Mouse (Mus musculus): Measurements from ENCODE around the gene Fbn1. TPM values are rescaled to one million over a fixed set of nuclear protein-coding genes. Genes with fewer than 3 reads are reported as not detected.

Fbn1 gene
- total RNA-seq, 2 experiments from 2014 or later = 8.7 to 10.4 TPM

DNA sequence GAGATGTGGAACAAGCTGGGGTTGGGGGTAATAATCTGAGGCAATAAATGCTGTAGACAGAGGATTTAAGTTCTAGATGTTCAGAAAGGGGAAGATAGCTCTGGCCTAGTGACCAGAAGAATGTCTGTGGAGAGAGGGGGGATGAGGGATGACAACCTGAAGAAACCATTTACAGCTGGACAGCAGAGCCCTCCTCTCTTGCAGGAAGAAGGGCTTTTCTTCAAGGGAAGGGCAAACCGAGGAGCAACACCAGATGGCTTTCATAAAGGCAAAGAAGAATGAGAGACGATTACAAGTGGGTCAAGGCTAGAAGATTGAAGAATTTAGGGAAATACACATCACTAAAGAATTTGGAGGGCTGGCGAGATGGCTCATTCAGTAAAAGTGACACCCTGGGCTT is 6.6 kb upstream of the Fbn1 start:
- Histone ChIP-seq H3K27ac (no peak overlapping the region), H3K4me3 (no peak overlapping the region)
- DNase-seq (ENCODE audit: low spot score in 2 of 2) = no peak
- no peak for TF ChIP-seq CTCF (conservative IDR thresholded peaks at IDR 0.05)

DNA sequence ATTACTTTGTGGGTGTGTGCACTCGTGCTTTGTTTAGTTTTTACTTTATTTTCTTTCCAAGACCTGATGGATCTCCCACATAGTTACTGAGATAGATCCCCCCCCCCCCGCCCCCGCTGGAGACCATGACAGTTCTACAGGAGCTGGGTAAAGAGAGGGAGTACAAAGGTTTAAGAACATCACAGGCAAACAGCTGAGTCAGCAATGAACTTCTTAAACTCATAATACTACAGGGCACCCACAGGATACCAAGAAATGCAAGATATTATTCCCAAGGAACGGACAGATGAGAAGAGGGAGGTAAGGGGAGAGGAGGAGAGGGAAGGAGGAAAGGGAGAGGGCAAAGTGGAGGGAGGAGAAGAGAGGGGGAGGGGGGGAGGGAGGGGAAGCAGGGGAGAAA is 4.8 kb upstream of the Fbn1 start:
- H3K4me3 ChIP-seq = no peak overlapping the region
- DNase-seq (ENCODE audit: low spot score in 2 of 2) = no peak
- no peak for TF ChIP-seq CTCF (conservative IDR thresholded peaks at IDR 0.05)

DNA sequence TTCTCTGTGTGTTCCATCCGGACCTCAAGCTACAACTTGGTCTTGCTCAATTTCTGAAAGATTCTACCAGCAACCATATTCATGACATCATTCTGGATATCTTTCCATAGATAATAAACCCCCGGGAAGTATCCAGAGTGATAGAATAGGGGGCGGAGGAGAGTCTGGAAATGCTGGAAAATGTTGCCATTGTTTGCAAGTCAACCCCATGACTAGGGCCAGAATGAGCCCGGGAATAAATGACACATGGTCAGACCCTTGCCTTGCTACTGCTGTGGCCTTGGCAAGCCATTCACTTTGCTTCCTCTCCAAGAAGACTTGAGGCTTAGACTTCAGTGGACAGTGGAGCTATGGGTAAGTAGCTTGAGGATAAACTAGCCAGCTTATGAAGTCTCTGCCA is 4.1 kb upstream of the Fbn1 start:
- H3K4me3 ChIP-seq = no peak overlapping the region
- no peak for DNase-seq (ENCODE audit: low spot score in 2 of 2)
- no peak overlapping the region for H3K27ac ChIP-seq
- no peak for TF ChIP-seq CTCF (conservative IDR thresholded peaks at IDR 0.05)

More for the DNA sequence above, 4.8 kb upstream of the Fbn1 start:
- no peak overlapping the region for H3K27ac ChIP-seq

DNA sequence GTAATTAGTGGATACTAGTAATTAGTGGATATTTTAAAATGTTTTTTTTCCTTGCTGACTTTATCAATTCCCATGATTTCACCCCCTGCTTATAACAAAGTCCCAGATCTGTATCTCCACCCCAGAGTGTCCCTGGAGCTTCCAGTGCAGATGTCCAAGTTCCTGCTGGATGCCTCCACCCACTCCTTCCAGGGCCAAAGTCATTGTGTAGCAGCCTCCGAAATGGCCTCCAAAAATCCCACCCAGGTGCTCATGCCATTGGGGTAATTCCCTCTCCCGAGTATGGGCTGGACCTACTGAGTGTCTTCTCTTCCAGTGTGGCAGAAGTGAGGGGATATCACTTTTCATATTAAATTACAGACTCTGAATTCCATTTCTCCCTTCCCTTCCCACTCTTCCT is 3.0 kb upstream of the Fbn1 start:
- no peak overlapping the region for H3K4me3 ChIP-seq

DNA sequence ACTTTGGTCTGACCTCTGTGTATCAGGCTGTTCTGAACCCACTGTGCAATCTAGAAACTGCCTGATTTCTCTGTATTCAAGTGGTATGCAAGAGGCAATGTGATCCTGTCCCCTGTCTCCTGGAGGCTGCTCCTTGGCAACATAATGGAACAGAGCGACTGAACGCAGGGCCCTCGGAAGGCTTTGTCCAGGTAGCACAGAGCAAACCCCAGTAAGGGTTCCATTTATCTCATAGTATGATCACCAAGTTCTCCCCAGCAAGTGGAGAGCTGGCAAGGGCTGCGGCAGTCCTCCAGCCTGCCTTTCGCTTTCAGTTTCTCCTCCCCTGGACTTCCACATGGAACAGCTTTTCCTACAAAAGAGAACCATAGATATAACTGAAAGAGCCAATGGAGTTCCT is 588 bp upstream of the Fbn1 start:
- no peak for TF ChIP-seq CTCF (conservative IDR thresholded peaks at IDR 0.05)
- no peak overlapping the region for H3K27ac ChIP-seq
- DNase-seq (ENCODE audit: low spot score in 2 of 2) = no peak

More for the DNA sequence above, 3.0 kb upstream of the Fbn1 start:
- H3K27ac ChIP-seq = no peak overlapping the region
- DNase-seq (ENCODE audit: low spot score in 2 of 2) = no peak
- no peak for TF ChIP-seq CTCF (conservative IDR thresholded peaks at IDR 0.05)

DNA sequence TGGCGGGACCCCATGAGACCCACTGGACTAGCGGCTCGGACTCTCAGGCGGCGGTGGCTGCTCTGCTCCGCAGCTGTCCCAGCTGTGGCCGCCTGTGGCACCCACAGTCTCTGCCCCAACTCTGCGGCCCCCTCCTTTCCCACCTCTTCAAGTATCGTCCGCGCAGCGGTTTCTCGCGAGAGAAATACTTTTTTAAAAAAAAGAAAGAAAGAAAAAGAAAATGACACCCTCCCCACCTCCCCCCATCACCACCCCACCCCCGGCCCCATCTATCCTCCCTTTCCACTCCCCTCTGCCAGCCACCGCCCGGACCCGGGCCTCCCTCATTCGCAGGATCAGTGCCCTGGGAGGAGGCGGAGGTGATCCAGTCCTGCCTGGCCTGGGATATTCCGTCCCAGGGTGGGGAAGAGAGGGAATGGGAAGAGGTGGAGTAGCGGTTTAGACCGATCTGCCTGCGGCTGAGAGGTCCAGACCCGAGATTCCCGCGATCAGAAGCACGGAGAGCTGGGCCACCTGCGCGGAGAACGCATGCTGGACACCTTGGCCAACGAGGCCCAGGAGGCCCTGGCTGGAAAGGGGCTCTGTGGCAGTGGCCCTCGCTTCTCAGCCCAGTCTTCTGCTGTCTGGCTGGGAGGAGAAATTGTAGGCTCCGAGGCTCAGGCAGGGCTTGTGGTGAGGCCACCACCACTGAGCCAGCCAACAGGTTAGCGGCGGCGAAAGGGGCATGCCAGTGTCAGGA is 1.3 kb downstream of the Fbn1 start:
- DNase-seq (ENCODE audit: low spot score in 2 of 2) = no peak
- TF ChIP-seq CTCF (conservative IDR thresholded peaks at IDR 0.05) = no peak
- Histone ChIP-seq H3K4me3 (peak overlapping the region; percentile 62), H3K27ac (peak overlapping the region; percentile 86)

More for the DNA sequence above, 588 bp upstream of the Fbn1 start:
- H3K4me3 ChIP-seq = no peak overlapping the region

DNA sequence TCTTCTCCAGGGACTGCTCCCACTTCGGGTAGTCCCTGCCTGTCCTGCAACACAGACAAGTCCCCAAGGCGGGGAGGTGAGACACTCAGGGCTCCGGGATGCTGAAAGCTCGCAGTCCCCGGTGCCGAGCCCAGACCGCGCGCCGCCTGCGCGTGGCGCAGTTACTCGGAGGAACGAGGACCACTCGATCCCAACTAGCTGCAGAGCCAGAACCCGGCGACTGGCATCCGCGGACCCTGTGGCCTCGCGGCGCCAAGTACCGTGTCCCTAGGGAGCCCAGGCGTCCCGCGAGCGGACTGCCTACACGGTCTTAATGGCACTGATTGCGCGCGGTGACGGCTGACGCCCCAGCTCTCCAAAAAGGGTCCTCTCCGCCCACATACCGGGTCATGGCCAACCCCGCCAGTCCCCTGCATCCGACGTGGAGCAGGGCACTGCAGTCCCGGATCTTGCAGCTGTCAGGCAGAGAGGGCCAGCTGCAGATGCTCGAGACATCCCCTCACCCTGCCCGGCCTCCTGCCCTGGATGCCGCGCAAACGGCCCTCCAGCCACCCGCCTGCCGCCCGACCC is 2.0 kb downstream of the Fbn1 start:
- DNase-seq (ENCODE audit: low spot score in 2 of 2) = peak in 1 of 2 experiments; percentile 53
- TF ChIP-seq CTCF (conservative IDR thresholded peaks at IDR 0.05) = peak; percentile 35; the same call in 1 of the 2 replicates
- Histone ChIP-seq H3K4me3 (peak overlapping the region; percentile 62), H3K27ac (peak overlapping the region; percentile 86)

DNA sequence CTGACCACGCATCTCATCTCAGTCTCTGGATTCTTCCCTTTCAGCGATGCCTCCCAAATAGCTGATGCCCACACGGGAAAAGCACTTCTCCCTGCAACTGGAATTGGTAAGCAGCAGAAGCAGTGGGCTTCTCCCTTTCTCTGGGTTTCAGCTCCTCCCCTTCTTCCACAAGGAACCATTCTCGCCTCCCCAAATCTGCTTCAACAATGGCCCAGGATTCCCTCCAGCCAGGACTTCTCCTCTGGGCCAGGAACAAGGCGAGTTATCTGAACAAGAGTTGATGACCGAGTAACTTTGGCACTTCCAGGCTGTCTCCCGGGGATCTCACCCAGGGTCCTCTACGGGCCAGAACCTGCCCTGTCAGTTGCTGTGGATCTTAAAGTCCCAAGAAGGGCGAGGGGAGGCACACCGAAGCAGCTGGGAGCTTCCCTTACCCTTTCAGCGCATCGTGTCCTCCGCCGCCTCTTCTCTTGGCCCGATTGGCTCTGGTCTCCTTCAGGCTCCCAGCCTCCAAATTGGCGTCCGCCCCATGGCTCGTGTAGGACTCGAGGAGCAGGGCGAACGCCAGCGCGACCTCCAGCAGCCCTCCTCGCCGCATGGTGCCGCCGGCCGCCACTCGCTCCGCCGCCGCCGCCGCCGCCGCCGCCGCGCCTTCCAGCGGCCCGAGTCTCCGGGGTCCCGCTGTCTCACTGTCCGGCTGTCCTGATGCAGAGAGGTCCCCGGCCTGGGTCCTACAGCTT is 2.6 kb downstream of the Fbn1 start, which contains the start of gene Gm9913:
TSS of gene Gm9913 (plus strand) at position 84 of the 740 bp plus-strand sequence.
- peak in 1 of 2 experiments; percentile 14 for DNase-seq (ENCODE audit: low spot score in 2 of 2)
- no peak for TF ChIP-seq CTCF (conservative IDR thresholded peaks at IDR 0.05)
- peak within 1 kb of the TSS; percentile 62 for H3K4me3 ChIP-seq
- peak within 1 kb of the TSS; percentile 86 for H3K27ac ChIP-seq

DNA sequence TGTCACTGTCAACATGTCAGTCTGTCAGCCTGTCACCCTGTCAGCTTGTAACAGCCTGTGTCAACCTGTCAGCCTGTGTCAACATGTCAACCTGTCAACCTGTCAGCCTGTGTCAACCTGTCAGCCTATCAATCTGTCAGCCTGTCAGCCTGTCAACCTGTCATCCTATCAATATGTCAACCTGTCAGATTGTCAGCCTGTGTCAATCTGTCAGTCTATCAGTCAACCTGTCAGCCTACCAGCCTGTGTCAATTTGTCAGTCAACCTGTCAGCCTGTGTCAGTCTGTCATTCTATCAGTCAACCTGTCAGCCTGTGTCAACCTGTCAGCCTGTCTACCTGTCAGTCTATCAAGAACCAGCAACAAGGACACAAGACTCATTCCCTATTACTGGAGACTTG is 6.3 kb downstream of the Fbn1 start:
- no peak for TF ChIP-seq CTCF (conservative IDR thresholded peaks at IDR 0.05)
- no peak overlapping the region for H3K4me3 ChIP-seq
- DNase-seq (ENCODE audit: low spot score in 2 of 2) = no peak
- H3K27ac ChIP-seq = no peak overlapping the region

DNA sequence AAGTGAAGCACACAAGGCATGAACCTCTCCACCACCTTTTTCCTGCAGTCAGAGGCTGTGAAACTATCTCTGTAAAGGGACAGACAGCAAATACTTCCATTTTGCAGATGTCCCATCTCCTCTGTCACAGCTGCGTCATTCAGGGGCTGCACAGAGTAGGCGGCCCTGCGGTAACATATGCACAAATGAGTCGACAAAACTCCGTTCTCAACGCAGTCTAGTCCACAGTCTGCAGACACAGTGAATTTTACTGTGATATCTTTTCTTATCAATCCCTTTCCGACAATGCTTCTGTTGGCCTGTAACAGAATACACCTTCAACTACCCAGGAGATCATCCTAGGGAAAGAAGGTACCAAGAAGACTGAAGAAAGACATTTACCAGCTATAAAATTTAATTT is 9.6 kb downstream of the Fbn1 start:
- no peak overlapping the region for H3K4me3 ChIP-seq
- no peak for DNase-seq (ENCODE audit: low spot score in 2 of 2)
- TF ChIP-seq CTCF (conservative IDR thresholded peaks at IDR 0.05) = no peak
- no peak overlapping the region for H3K27ac ChIP-seq

DNA sequence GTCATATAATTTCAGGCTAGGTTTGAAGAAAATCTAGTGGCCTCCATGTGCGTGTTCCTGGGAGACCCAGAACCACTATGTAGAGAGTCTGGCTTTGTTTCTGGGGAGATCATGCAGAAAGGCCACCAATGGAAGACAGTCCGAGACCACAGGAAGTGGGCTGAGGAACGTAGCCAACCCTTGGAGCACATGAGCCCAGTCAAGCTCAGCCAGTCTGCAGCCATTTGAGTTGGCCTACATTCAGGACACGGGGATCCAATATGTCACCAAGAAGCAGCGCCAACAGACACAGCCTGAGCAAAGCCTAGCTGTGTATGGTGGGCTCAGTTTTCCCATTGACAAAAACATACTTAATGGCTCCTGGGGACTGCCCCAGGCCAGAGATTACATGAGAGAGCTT is 11.1 kb downstream of the Fbn1 start:
- DNase-seq (ENCODE audit: low spot score in 2 of 2) = no peak
- Histone ChIP-seq H3K4me3 (no peak overlapping the region), H3K27ac (no peak overlapping the region)
- no peak for TF ChIP-seq CTCF (conservative IDR thresholded peaks at IDR 0.05)

DNA sequence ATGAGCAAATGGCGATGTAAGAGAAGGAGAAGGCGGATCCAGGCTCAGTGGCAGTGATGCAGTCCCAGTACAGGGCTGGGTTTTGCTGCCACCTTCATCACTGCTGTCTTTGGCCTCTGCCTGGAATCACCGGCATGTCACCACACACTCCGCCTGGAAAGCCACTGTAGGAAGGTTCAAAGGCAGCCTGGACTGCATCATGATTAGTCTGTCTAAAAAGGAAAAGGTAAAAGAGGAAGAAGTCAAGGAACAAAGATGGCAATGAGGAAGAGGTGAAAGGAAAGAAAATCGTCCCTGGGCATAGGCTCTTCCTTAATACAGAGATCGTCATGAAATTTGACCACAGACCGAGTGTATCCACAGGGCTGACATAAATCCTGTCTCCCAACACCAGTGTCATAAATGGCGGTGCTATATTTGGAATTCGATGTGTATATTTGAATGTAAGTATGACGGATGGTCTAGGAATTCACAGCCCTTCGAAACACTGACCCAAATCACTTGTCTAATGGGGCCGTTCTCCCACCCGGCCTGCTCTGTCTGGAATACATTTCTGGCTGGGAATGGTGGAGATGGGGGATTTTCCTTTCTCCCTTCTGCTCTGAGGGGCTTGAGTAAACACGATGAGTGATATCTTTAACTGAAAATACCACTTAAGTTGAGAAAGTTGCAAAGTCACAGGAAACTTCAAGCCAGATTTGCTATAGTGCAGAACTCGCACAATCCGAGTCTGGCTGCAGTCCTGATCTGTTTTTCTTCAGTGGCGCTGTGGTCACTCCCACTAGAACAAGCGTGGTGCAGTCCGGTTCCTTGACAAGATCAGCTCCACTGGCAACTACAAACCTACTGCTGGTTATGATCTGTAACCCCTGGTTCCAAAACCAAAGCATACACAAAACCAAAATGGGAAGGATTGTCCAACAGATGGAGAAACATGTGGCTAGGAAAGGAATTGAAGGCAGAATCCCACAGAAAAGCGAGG is 12.7 kb downstream of the Fbn1 start:
- Histone ChIP-seq H3K27ac (no peak overlapping the region), H3K4me3 (no peak overlapping the region)
- DNase-seq (ENCODE audit: low spot score in 2 of 2) = no peak
- no peak for TF ChIP-seq CTCF (conservative IDR thresholded peaks at IDR 0.05)

Data from layer of hippocampus, adult 2 months (tissue).